Mouse (Mus musculus) forebrain, embryonic 11.5 days (tissue): ENCODE measurements around the gene Gm20388. TPM values are rescaled to one million over a fixed set of nuclear protein-coding genes. Genes with fewer than 3 reads are reported as not detected.
A peak's percentile ranks its signal among the peaks of the same experiment; 100 is the strongest.
"Not testable (repeated sequence)": the region's sequence is repeated elsewhere in the genome, so short reads cannot be mapped to it uniquely, and the experiment has no call there.

ENCODE experiments used
- ATAC-seq: fragments of 200-750 bp; cut with Nextera tagmentation; replicated peaks from 2 replicates; pipeline ENCODE4 v1.8.0; 2017; ENCODE audit warnings: moderate TSS enrichment; ENCODE audit not compliant: low FRiP score
- DNase-seq: peaks from one replicate; pipeline ENCODE4 v3.0.0-alpha.2; 2017; ENCODE audit warnings: low spot score
- H3K27ac ChIP-seq: fragments of 300-500 bp; sonication (generic); 2 replicates; pipeline ENCODE4 v1.5.1; 2014; ENCODE audit warnings: low read depth, low read length
- H3K27me3 ChIP-seq: fragments of 300-500 bp; sonication (generic); 2 replicates; pipeline ENCODE4 v1.6.1; 2014; ENCODE audit warnings: mild to moderate bottlenecking, low read length, mixed read lengths; ENCODE audit not compliant: control insufficient read depth, insufficient read depth
- H3K36me3 ChIP-seq: fragments of 300-500 bp; sonication (generic); 2 replicates; pipeline ENCODE4 v1.6.1; 2014; ENCODE audit warnings: mild to moderate bottlenecking, low read length, moderate library complexity, mixed read lengths; ENCODE audit not compliant: control insufficient read depth, insufficient read depth
- H3K4me1 ChIP-seq: fragments of 300-500 bp; sonication (generic); replicated peaks from 2 replicates; pipeline ENCODE4 v1.6.1; 2014; ENCODE audit warnings: low read length, mixed read lengths; ENCODE audit not compliant: control insufficient read depth, insufficient read depth
- H3K4me2 ChIP-seq: fragments of 300-500 bp; sonication (generic); 2 replicates; pipeline ENCODE4 v1.6.1; 2014; ENCODE audit warnings: low read depth, mild to moderate bottlenecking, low read length, moderate library complexity, mixed read lengths; ENCODE audit not compliant: severe bottlenecking
- H3K4me3 ChIP-seq: fragments of 300-500 bp; sonication (generic); 2 replicates; pipeline ENCODE4 v1.5.1; 2014; ENCODE audit warnings: low read depth, low read length
- H3K9ac ChIP-seq: fragments of 300-500 bp; sonication (generic); 2 replicates; pipeline ENCODE4 v1.6.1; 2014; ENCODE audit warnings: low read length
- H3K9me3 ChIP-seq: fragments of 300-500 bp; sonication (generic); 2 replicates; pipeline ENCODE4 v1.6.1; 2016; ENCODE audit warnings: low read length, mixed read lengths; ENCODE audit not compliant: control insufficient read depth
- WGBS: fragments of 180-500 bp; shearing (Covaris S2); extraction: QIAGEN DNeasy Blood & Tissue Kit; methylation state at CpG from one replicate; pipeline ENCODE4 v1.1.7; 2014; 5-methylcytosine and 5-hydroxymethylcytosine counted together
- polyA plus RNA-seq: library from polyadenylated mRNA; unstranded; fragments of >200 nt; fragmentation: Nextera tagmentation; extraction: Ambion mirVana; gene quantifications from 2 replicates; pipeline ENCODE4 v1.2.1, GENCODE M21; 2014

Gene Gm20388
- polyA plus RNA-seq, 1 experiment from 2014 or later, result not detected

DNA sequence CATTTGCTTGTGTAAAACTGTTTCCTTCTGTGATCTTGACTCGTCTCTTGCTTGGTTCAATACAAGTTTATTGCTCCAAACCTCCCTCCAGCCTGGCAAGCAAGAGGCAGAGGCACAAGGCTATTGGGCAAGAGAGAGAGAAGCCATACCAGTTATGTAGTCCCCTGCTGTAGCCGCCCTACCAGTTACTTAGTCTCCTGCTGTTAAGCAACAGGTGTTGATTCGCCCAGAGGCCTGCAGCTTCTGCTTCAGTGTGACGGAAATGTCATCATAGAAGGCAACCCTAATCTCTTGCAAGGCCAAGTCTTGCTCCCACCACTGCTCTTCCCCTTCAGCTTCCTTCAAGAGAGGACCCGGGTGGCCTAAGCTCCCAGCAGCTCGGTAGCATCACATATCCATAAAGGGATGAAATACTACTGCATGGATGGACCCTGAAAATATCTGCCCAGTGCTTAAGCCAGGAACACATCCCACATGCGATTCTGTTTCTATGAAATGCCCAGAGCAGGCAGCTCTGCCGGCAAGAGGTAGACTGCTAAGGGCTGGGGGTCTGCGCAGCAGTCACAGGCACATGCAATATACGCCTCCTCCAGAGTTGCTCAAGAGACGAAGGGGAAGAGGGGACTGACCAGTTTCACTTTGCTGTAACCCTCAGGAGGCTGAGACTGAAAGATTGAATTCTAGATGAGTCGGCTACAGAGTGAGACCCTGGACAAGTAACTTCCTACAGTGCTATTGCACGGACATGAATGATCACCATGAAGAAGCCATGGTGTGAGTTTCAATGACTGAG is 3369.9 kb downstream of the Gm20388 start:
- H3K36me3 ChIP-seq, result no peaks in the 10 kb centered on the region; the same call in 1 of the 2 replicates
- H3K9ac ChIP-seq, result no peak overlapping the region
- H3K4me2 ChIP-seq, result no peak overlapping the region
- DNase-seq (no peak), ATAC-seq (no peak)
- H3K4me1 ChIP-seq, result no peaks in the 10 kb centered on the region
- no peak overlapping the region for H3K27ac ChIP-seq
- no peaks in the 10 kb centered on the region for H3K9me3 ChIP-seq
- H3K4me3 ChIP-seq, result no peak overlapping the region
- no peaks in the 10 kb centered on the region for H3K27me3 ChIP-seq
- 87% methylated on average over 13 of the region's 13 CpGs for WGBS

DNA sequence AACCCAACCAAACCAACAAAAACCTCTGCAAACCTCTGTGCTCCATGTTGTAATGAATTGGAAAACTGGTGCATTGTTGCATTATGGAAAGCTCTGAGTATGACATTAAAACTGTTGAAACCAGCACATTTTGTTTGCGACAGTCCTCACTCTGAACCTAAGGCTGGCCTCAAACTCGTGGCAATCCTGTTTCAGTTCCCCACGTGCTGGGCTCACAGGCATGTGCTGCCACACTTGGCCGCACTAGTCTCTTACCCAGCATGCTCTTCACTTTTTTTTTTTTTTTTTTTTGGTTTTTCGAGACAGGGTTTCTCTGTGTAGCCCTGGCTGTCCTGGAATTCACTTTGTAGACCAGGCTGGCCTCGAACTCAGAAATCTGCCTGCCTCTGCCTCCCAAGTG is 3372.4 kb downstream of the Gm20388 start:
- H3K9ac ChIP-seq, H3K27me3 ChIP-seq, DNase-seq, H3K4me2 ChIP-seq, H3K9me3 ChIP-seq, ATAC-seq, H3K4me1 ChIP-seq, H3K36me3 ChIP-seq, H3K27ac ChIP-seq, H3K4me3 ChIP-seq: not testable (repeated sequence)
- WGBS, result 92% methylated on average over 4 of the region's 6 CpGs

DNA sequence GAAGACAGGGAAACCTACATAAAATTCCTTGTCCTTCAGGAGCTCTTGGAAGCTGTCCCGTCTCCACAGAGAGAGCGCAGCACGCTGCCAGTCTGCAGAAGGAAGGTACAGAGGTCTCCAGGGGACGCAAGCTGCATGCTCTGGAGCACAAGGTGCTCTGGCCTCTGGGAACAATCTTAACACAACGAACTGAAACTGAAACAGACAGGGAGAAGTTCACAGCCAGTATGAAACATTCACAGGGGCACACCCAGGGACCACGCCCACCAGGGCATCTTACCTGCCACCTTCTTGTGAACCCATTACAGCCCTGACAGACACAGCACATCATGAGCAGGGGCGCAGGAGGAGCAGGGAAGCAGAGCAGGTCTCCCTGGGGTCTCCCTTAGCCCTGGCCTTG is 3373.3 kb downstream of the Gm20388 start:
- H3K9me3 ChIP-seq, result no peaks in the 10 kb centered on the region
- H3K36me3 ChIP-seq, result no peaks in the 10 kb centered on the region; the same call in 1 of the 2 replicates
- H3K27me3 ChIP-seq, result no peaks in the 10 kb centered on the region
- H3K4me3 ChIP-seq, result no peak overlapping the region
- WGBS, result 92% methylated on average over 7 of the region's 7 CpGs
- no peaks in the 10 kb centered on the region for H3K4me1 ChIP-seq
- DNase-seq (no peak), ATAC-seq (no peak)
- no peak overlapping the region for H3K27ac ChIP-seq
- H3K4me2 ChIP-seq, result no peak overlapping the region
- H3K9ac ChIP-seq, result no peak overlapping the region

DNA sequence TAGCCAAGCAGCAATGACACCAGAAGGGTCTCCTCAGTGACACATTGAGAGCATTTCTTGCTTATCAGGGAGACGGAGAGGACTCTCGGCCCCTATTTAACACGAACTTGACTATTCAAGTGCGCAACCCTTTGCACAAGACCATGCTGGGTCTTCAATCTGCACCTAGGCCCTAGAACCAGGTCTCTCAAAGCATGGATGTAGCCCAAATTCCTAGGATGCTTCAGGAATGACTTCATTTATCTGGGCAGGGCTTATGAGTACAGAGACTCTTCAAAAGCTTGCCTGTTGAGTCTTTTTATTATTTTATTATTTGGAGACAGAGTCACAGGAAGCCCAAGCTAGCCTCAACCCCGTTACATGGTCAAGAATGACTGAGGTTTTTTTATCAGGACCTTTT is 3373.9 kb downstream of the Gm20388 start:
- Histone ChIP-seq H3K4me1 (no peaks in the 10 kb centered on the region), H3K27ac (no peak overlapping the region), H3K4me2 (no peak overlapping the region), H3K9ac (no peak overlapping the region), H3K4me3 (no peak overlapping the region), H3K9me3 (no peaks in the 10 kb centered on the region), H3K27me3 (no peaks in the 10 kb centered on the region), H3K36me3 (no peaks in the 10 kb centered on the region; the same call in 1 of the 2 replicates)
- WGBS, result 95% methylated on average over 5 of the region's 5 CpGs
- DNase-seq, result no peak
- no peak for ATAC-seq

GRCm38 (mm10) chr8:123287362-123287761 is 3376.7 kb downstream of the Gm20388 start:
- H3K9ac ChIP-seq, result no peak overlapping the region
- no peak overlapping the region for H3K4me3 ChIP-seq
- H3K9me3 ChIP-seq, result no peaks in the 10 kb centered on the region
- 96% methylated on average over 17 of the region's 17 CpGs for WGBS
- no peak overlapping the region for H3K27ac ChIP-seq
- no peak for ATAC-seq
- no peak overlapping the region for H3K4me2 ChIP-seq
- no peaks in the 10 kb centered on the region for H3K4me1 ChIP-seq
- no peaks in the 10 kb centered on the region; the same call in 1 of the 2 replicates for H3K36me3 ChIP-seq
- no peak for DNase-seq
- no peaks in the 10 kb centered on the region for H3K27me3 ChIP-seq

- Histone ChIP-seq H3K36me3 (no peaks in the 10 kb centered on the region; the same call in 1 of the 2 replicates), H3K9ac (no peak overlapping the region)
- 78% methylated on average over 4 of the region's 4 CpGs for WGBS
These were observed 3379.5 kb downstream of the Gm20388 start for GRCm38 (mm10) chr8:123290166-123290565.

DNA sequence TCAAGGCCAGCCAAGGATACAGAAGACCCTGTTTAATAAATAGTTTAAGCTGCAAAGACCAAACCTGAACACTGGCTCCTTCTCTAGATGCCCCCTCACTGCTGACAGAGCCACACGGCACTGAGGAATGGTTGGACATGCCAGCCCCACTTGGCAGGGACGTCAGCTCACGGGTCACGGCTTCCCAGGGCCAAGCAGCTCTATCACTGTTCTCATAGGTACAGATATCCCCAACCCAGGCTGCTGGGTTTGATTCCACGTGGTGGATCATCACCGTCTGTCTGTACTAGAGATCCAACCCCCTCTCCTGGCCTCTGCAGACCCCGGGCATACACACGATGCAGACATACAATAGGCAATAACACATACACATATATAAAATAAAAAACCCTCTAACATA is 3380.0 kb downstream of the Gm20388 start:
- WGBS, result 95% methylated on average over 8 of the region's 8 CpGs
- Histone ChIP-seq H3K27ac (no peak overlapping the region), H3K9me3 (no peaks in the 10 kb centered on the region), H3K4me3 (no peak overlapping the region), H3K4me1 (no peaks in the 10 kb centered on the region), H3K27me3 (no peaks in the 10 kb centered on the region), H3K36me3 (peaks cover under 1% of the 10 kb centered on the region; the same call in 1 of the 2 replicates), H3K9ac (no peak overlapping the region), H3K4me2 (no peak overlapping the region)
- DNase-seq, result no peak
- ATAC-seq, result no peak

More at GRCm38 (mm10) chr8:123290166-123290565, 3379.5 kb downstream of the Gm20388 start:
- Histone ChIP-seq H3K27me3 (no peaks in the 10 kb centered on the region), H3K4me3 (no peak overlapping the region), H3K4me2 (no peak overlapping the region), H3K9me3 (no peaks in the 10 kb centered on the region), H3K4me1 (no peaks in the 10 kb centered on the region), H3K27ac (no peak overlapping the region)
- DNase-seq (peak; percentile 66), ATAC-seq (no peak)

DNA sequence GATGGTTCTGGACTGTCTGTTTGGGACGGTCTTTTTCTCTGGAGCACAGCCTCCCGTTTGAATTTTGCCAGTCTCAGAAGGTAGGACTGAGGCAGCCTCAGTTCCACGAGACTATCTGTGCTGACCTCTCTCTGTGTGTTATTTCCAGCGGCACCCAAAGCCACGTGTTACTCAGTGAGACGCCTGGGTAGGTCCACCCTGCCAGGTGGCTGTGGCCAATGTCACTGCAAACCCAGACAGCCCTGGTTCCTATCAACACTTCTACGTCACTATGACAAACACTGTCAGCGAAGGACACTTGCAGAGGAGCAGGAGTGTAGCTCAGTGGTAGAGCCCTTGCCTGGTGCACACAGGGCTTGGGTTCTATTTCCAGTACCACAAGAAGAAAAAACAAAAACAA is 3381.1 kb downstream of the Gm20388 start:
- Histone ChIP-seq H3K9ac (no peak overlapping the region), H3K9me3 (no peaks in the 10 kb centered on the region), H3K27me3 (no peaks in the 10 kb centered on the region), H3K4me2 (no peak overlapping the region), H3K36me3 (peaks cover 5% of the 10 kb centered on the region; the same call in 1 of the 2 replicates), H3K27ac (no peak overlapping the region), H3K4me3 (no peak overlapping the region), H3K4me1 (no peaks in the 10 kb centered on the region)
- ATAC-seq, result no peak
- 91% methylated on average over 8 of the region's 8 CpGs for WGBS
- DNase-seq, result no peak

- ATAC-seq (no peak), DNase-seq (no peak)
- Histone ChIP-seq H3K9me3 (no peaks in the 10 kb centered on the region), H3K4me1 (no peaks in the 10 kb centered on the region), H3K9ac (no peak overlapping the region), H3K27ac (no peak overlapping the region), H3K4me2 (no peak overlapping the region), H3K27me3 (no peaks in the 10 kb centered on the region), H3K4me3 (no peak overlapping the region), H3K36me3 (peaks cover 5% of the 10 kb centered on the region; the same call in 1 of the 2 replicates)
- 86% methylated on average over 3 of the region's 3 CpGs for WGBS
These were observed 3381.6 kb downstream of the Gm20388 start for GRCm38 (mm10) chr8:123292281-123292680.
